Mouse (Mus musculus) CD4-positive, CD25-positive, alpha-beta regulatory T cell, adult 9 weeks (primary cell): Measurements from ENCODE around the gene Ahr. TPM values are rescaled to one million over a fixed set of nuclear protein-coding genes. Genes with fewer than 3 reads are reported as not detected.

Experiments
- polyA plus RNA-seq: library from polyadenylated mRNA; unstranded; fragments of 100-300 nt; shearing (Covaris generic); gene quantifications from one replicate; pipeline ENCODE4 v1.2.1, GENCODE M21; 2017

Ahr gene
- 2.0 TPM for polyA plus RNA-seq

DNA sequence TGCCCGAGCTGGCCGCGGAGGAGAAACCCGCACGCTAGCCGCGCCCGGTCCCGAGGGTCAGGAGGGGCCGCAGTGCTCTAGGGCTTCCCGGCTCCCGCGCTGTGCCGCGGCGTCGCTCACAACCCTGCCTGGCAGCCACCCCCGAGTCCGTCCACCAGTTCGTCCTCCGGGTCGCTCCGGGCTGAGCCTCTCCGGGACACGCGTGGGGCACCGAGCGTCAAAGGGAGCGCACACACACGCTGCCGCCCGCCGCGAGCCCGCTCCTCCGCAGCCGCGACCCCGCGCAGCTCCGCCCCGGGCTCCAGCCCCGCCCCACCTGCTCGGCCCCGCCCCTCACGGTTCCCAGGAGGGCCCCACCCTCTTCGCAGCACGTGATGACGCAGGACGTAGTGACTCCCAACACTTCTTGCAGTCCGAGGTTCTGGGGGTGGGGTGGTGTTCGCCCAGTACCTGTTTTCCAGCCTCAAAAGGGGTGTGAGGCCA lies at the start of gene Ahr:
Gene Ahr, minus strand, starts transcription at position 285 of the 483 bp plus-strand sequence.

